Mouse (Mus musculus): ENCODE measurements at regions not wholly inside any gene's neighbourhood (a gene's known extent, or its start where the extent isn't known, plus 50 kb on each side); places are given as distances from the start of the nearest gene placed in this dataset.
"Not testable (repeated sequence)": the region's sequence is repeated elsewhere in the genome, so short reads cannot be mapped to it uniquely, and the experiment has no call there.

DNA sequence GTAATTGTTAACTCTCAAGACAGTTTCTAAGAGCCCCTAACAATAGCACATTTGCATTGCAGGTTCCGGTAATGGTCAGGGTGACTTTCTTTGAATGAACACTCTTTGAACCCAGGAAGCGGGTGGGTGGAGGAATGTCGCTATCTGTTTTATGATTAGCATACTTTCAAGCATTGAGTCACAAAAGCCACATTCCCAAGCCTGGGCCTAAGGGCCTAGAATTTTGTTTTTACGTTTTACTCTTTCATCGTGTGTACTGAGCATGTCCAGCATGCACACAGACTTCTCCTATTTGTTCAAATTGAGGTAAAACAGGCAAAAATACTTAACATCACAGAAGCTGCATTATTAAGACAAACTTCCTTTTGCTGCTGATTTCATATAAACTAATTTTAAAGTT lies 345.9 kb upstream of the Tacstd2 start:
- WGBS (ENCODE audit: insufficient replicate concordance): 86% methylated on average over 4 of the region's 5 CpGs

DNA sequence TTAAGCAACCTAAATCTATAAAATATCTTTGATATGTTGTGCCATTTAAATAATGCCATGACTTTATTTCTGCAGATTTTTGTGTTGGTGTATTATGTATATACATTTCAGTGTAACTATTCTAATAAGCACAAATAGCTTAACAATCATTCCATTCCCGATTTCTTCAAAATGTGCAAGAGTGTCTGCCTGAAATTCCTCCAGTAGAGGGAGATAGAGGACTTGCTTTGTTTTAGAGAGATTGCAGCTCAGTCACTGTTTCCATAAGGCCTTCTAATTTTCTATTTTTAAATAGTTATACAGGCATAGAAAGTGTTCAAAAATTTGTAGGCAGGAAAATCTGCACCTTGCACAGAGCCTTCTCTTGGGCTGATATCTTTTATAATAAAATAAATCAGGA lies 322.3 kb upstream of the Tacstd2 start:
- H3K36me3 ChIP-seq (ENCODE audit: control insufficient read depth, insufficient read depth, low read length); H3K4me1 ChIP-seq (ENCODE audit: control insufficient read depth, insufficient read depth, low read length); H3K9me3 ChIP-seq (replicated peaks; ENCODE audit: control insufficient read depth, low read length); H3K27me3 ChIP-seq (ENCODE audit: control insufficient read depth, insufficient read depth, low read length); H3K4me2 ChIP-seq; H3K4me3 ChIP-seq (ENCODE audit: low read depth, low read length); ATAC-seq (replicated peaks; ENCODE audit: insufficient number of reproducible peaks, low FRiP score, low TSS enrichment); H3K27ac ChIP-seq (ENCODE audit: low read depth, low read length); H3K9ac ChIP-seq (ENCODE audit: low read depth, low read length): not testable (repeated sequence)
- 0% methylated on average over 1 of the region's 1 CpGs for WGBS (ENCODE audit: insufficient replicate concordance)

More for the DNA sequence above, 345.9 kb upstream of the Tacstd2 start:
- not testable (repeated sequence) for H3K27ac ChIP-seq (ENCODE audit: low read depth, low read length); H3K9me3 ChIP-seq (replicated peaks; ENCODE audit: control insufficient read depth, low read length); ATAC-seq (replicated peaks; ENCODE audit: insufficient number of reproducible peaks, low FRiP score, low TSS enrichment); H3K36me3 ChIP-seq (ENCODE audit: control insufficient read depth, insufficient read depth, low read length); H3K4me3 ChIP-seq (ENCODE audit: low read depth, low read length); H3K4me2 ChIP-seq; H3K27me3 ChIP-seq (ENCODE audit: control insufficient read depth, insufficient read depth, low read length); H3K4me1 ChIP-seq (ENCODE audit: control insufficient read depth, insufficient read depth, low read length); H3K9ac ChIP-seq (ENCODE audit: low read depth, low read length)

DNA sequence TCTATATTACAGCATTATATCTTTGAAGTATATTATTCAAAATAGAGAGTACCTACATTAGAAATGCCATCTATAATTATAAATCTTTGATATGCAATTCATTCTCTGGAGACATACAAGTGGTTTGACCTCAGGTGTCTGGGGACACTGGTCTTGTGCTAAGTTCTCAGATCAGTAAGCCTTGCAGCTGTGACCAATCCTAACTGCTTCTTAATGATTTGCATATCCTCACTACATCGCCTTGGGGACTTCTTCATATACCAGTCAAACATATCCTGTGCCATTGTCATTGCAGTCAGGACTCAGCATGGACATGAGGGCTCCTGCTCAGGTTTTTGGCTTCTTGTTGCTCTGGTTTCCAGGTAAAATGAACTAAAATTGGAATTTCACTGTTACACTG lies 303.9 kb upstream of the Tacstd2 start:
- not testable (repeated sequence) for H3K36me3 ChIP-seq (ENCODE audit: control insufficient read depth, insufficient read depth, low read length); H3K9me3 ChIP-seq (replicated peaks; ENCODE audit: control insufficient read depth, low read length); H3K4me3 ChIP-seq (ENCODE audit: low read depth, low read length); H3K4me1 ChIP-seq (ENCODE audit: control insufficient read depth, insufficient read depth, low read length); H3K27me3 ChIP-seq (ENCODE audit: control insufficient read depth, insufficient read depth, low read length); H3K9ac ChIP-seq (ENCODE audit: low read depth, low read length); H3K27ac ChIP-seq (ENCODE audit: low read depth, low read length); H3K4me2 ChIP-seq; ATAC-seq (replicated peaks; ENCODE audit: insufficient number of reproducible peaks, low FRiP score, low TSS enrichment)
- WGBS (ENCODE audit: insufficient replicate concordance): 64% methylated on average over 1 of the region's 1 CpGs

DNA sequence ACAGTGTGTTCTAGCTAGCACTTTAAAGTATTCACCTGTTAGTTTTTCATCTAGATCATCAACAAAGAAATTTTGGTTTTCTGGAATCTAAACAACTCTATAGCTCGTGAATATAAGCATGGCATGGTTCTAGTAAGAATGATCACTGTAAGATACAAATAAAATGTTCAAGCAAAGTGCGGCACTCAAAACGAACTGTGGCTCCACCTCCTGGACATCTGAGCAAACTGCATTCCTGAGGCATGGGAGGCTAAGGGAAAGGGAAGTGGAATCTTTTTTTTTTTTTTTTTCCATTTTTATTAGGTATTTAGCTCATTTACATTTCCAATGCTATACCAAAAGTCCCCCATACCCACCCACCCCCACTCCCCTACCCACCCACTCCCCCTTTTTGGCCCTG lies 276.9 kb upstream of the Tacstd2 start:
- WGBS (ENCODE audit: insufficient replicate concordance): 16% methylated on average over 3 of the region's 3 CpGs
- not testable (repeated sequence) for H3K9ac ChIP-seq (ENCODE audit: low read depth, low read length); H3K4me3 ChIP-seq (ENCODE audit: low read depth, low read length); H3K27ac ChIP-seq (ENCODE audit: low read depth, low read length); H3K27me3 ChIP-seq (ENCODE audit: control insufficient read depth, insufficient read depth, low read length); H3K36me3 ChIP-seq (ENCODE audit: control insufficient read depth, insufficient read depth, low read length); H3K9me3 ChIP-seq (replicated peaks; ENCODE audit: control insufficient read depth, low read length); H3K4me1 ChIP-seq (ENCODE audit: control insufficient read depth, insufficient read depth, low read length); ATAC-seq (replicated peaks; ENCODE audit: insufficient number of reproducible peaks, low FRiP score, low TSS enrichment); H3K4me2 ChIP-seq

DNA sequence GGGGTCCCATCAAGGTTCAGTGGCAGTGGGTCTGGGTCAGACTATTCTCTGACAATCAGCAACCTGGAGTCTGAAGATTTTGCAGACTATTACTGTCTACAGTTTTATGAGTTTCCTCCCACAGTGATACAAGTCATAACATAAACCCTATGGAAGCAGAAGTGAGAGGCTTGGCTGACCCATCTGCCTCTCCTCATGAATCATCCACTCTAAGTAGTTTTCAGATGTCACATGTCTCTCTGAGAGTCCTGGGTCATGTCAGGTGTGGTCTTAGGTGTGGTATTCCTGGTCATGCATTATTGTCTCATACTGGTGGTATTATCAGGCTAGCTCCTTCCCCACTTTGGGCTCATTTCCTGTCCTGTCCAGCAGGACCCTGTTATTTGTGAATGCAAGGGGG lies 255.8 kb upstream of the Tacstd2 start:
- no peak overlapping the region for H3K9ac ChIP-seq (ENCODE audit: low read depth, low read length)
- no peak overlapping the region for H3K4me2 ChIP-seq
- no peaks in the 10 kb centered on the region for H3K36me3 ChIP-seq (ENCODE audit: control insufficient read depth, insufficient read depth, low read length)
- H3K4me1 ChIP-seq (ENCODE audit: control insufficient read depth, insufficient read depth, low read length): no peaks in the 10 kb centered on the region
- H3K27ac ChIP-seq (ENCODE audit: low read depth, low read length): no peak overlapping the region
- no peaks in the 10 kb centered on the region for H3K27me3 ChIP-seq (ENCODE audit: control insufficient read depth, insufficient read depth, low read length)
- no peak for ATAC-seq (replicated peaks; ENCODE audit: insufficient number of reproducible peaks, low FRiP score, low TSS enrichment)
- no peak overlapping the region for H3K4me3 ChIP-seq (ENCODE audit: low read depth, low read length)
- no peaks in the 10 kb centered on the region for H3K9me3 ChIP-seq (replicated peaks; ENCODE audit: control insufficient read depth, low read length)

DNA sequence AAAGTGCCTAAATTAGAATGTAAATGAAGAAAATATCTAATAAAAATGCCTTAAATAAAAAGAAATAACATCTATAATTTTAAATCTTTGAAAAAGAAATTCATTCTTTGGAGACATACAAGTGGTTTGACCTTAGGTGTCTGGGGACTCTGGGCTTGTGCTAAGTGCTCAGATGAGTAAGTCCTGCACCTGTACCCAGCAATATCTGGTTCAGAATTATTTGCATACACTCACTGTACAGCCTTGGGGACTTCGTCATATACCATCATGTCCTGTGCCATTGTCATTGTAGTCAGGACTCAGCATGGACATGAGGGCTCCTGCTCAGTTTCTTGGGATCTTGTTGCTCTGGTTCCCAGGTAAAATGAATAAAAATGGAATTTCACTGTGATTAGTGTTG lies 255.1 kb upstream of the Tacstd2 start:
- Histone ChIP-seq H3K4me3 (ENCODE audit: low read depth, low read length) (no peak overlapping the region), H3K4me1 (ENCODE audit: control insufficient read depth, insufficient read depth, low read length) (no peaks in the 10 kb centered on the region), H3K9me3 (replicated peaks; ENCODE audit: control insufficient read depth, low read length) (no peaks in the 10 kb centered on the region), H3K27ac (ENCODE audit: low read depth, low read length) (no peak overlapping the region), H3K36me3 (ENCODE audit: control insufficient read depth, insufficient read depth, low read length) (no peaks in the 10 kb centered on the region), H3K9ac (ENCODE audit: low read depth, low read length) (no peak overlapping the region), H3K4me2 (no peak overlapping the region), H3K27me3 (ENCODE audit: control insufficient read depth, insufficient read depth, low read length) (no peaks in the 10 kb centered on the region)
- 83% methylated on average over 1 of the region's 1 CpGs for WGBS (ENCODE audit: insufficient replicate concordance)
- ATAC-seq (replicated peaks; ENCODE audit: insufficient number of reproducible peaks, low FRiP score, low TSS enrichment): no peak

DNA sequence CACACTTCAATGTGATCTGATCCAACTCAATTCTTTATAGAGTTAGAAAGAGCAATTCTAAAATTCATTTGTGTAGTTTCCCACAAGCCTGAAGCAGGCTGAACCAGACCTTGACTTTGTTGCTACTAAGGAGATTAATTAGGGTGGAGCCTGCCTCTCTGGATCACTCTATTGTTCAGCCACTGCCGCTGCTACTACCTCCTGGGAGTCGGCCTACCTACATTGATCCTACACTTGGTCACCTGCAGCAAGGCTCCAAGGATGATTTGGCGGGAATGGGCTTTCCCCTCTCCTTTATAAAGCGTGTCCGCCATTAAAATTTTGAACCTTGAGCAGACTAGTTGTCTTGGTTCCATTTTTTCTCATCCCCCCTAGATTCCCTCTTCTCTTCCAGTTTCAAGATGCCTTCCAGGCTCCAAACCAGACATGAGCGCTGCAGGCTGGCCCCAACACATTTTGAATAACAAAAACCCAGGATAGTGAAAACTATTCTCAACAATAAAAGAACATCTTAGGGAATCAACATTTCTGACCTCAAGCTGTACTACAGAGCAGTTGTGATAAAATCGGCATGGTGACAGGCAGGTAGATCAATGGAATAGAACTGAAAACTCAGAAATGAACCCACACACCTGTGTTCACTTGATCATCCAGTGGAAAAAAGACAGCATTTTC lies 251.6 kb upstream of the Tacstd2 start:
- H3K4me1 ChIP-seq (ENCODE audit: control insufficient read depth, insufficient read depth, low read length): no peaks in the 10 kb centered on the region

DNA sequence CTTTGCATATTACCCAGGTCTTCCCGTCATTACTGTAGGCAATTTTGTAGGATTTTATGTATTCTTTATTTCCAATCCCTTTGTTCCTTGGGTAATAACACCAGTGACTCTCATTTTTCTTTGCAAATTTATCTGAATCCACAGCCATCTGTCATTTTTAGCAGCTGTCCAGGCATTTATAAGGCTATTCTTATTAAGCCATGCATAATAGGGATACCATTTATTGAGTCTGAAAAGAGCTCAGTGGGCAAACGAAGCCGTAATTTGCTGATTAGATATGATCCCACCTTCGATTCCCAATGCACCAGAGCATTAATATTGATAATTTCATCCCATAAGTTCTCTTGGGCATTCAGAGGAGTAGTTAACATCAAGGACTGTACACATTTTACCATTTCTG lies 243.3 kb upstream of the Tacstd2 start:
- Histone ChIP-seq H3K9ac (ENCODE audit: low read depth, low read length) (no peak overlapping the region), H3K27ac (ENCODE audit: low read depth, low read length) (no peak overlapping the region), H3K4me2 (no peak overlapping the region), H3K4me1 (ENCODE audit: control insufficient read depth, insufficient read depth, low read length) (no peaks in the 10 kb centered on the region), H3K4me3 (ENCODE audit: low read depth, low read length) (no peak overlapping the region), H3K27me3 (ENCODE audit: control insufficient read depth, insufficient read depth, low read length) (no peaks in the 10 kb centered on the region), H3K36me3 (ENCODE audit: control insufficient read depth, insufficient read depth, low read length) (no peaks in the 10 kb centered on the region), H3K9me3 (replicated peaks; ENCODE audit: control insufficient read depth, low read length) (no peaks in the 10 kb centered on the region)
- no peak for ATAC-seq (replicated peaks; ENCODE audit: insufficient number of reproducible peaks, low FRiP score, low TSS enrichment)
- 74% methylated on average over 4 of the region's 4 CpGs for WGBS (ENCODE audit: insufficient replicate concordance)

More for the DNA sequence above, 251.6 kb upstream of the Tacstd2 start:
- Histone ChIP-seq H3K9ac (ENCODE audit: low read depth, low read length) (no peak overlapping the region), H3K36me3 (ENCODE audit: control insufficient read depth, insufficient read depth, low read length) (no peaks in the 10 kb centered on the region), H3K27ac (ENCODE audit: low read depth, low read length) (no peak overlapping the region), H3K27me3 (ENCODE audit: control insufficient read depth, insufficient read depth, low read length) (no peaks in the 10 kb centered on the region), H3K4me2 (no peak overlapping the region), H3K4me3 (ENCODE audit: low read depth, low read length) (no peak overlapping the region), H3K9me3 (replicated peaks; ENCODE audit: control insufficient read depth, low read length) (no peaks in the 10 kb centered on the region)
- 65% methylated on average over 7 of the region's 7 CpGs for WGBS (ENCODE audit: insufficient replicate concordance)
- no peak for ATAC-seq (replicated peaks; ENCODE audit: insufficient number of reproducible peaks, low FRiP score, low TSS enrichment)

DNA sequence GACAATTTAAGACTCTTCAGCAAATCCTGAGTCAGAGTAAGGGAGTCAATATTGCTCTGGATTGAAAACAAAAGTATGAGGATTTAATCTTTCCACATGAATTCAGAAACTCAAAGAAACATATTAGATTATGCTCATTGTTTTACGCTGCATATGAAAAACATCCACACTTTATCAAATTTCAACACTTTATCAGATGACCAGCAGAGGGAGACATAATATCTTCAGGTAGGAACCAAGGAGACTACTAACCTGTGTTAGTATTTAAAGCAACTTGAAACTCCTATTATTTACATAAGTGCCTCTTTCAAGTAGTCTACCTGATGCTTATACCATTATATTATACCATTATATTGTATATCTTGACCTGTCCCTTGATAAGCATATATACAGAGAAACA lies 218.5 kb upstream of the Tacstd2 start:
- 75% methylated on average over 1 of the region's 1 CpGs for WGBS (ENCODE audit: insufficient replicate concordance)
- ATAC-seq (replicated peaks; ENCODE audit: insufficient number of reproducible peaks, low FRiP score, low TSS enrichment); H3K27ac ChIP-seq (ENCODE audit: low read depth, low read length); H3K9me3 ChIP-seq (replicated peaks; ENCODE audit: control insufficient read depth, low read length); H3K36me3 ChIP-seq (ENCODE audit: control insufficient read depth, insufficient read depth, low read length); H3K4me1 ChIP-seq (ENCODE audit: control insufficient read depth, insufficient read depth, low read length); H3K4me2 ChIP-seq; H3K4me3 ChIP-seq (ENCODE audit: low read depth, low read length); H3K9ac ChIP-seq (ENCODE audit: low read depth, low read length); H3K27me3 ChIP-seq (ENCODE audit: control insufficient read depth, insufficient read depth, low read length): not testable (repeated sequence)
